Mouse (Mus musculus) thymus, postnatal 10 days (tissue): ENCODE data around the gene Eif2ak3.

Experiments
- DNase-seq, 2 experiments: peaks; one replicate each; pipeline ENCODE4 v3.0.0; 2021; ENCODE audit warnings: low spot score in 2 of 2

The Eif2ak3 gene

DNA sequence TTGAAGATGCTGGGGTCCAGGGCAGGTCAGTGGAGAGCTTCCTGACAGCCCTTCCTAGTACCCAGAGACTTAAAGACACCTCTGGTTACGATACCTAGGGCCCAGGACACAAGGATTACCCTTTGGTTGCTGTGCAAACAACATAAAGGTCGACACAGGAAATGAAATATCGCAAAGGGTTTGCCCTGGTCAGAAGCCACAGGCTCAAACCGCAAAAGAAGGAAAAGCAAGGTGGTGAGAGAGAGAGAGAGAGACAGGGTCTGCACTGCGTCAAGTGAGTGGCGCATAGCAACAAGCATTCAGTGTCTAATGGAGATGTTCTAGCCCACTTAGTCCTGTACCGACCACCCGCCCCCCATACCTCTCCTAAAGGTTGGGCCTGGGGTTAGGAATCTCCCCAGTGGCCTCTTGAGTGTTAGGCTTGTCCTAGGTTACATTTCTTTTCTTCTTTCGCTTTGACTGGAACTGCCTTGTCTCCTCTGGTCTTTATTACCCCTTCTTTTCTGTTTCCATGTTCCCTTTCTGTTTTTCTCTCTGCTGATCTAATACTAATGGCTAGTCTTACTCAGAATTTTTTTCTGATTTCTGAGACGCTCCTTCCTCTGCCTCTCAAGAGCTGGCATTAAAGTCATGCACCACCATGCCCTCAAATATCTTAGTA lies 13.0 kb upstream of the Eif2ak3 start:
- no peak for DNase-seq

DNA sequence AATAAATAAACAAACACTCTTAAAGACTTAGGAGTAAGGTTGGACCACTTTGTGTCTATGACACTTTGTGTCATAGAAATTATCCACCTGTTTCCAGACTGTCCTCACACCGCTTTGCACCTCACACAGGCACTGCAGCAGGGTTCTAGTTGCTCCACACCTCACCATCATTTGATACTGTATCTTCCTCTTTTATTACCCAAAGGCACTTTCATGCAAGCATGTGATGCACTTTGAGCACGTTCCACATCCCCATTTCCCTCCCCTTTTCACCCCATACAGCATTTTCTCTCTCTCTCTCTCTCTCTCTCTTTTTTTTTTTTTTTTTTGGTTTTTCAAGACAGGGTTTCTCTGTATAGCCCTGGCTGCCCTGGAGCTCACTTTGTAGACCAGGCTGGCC lies 7.0 kb upstream of the Eif2ak3 start:
- no peak for DNase-seq

- DNase-seq, result no peak
Measured at GRCm38 (mm10) chr6:70838532-70838931, 5.8 kb upstream of the Eif2ak3 start.

DNA sequence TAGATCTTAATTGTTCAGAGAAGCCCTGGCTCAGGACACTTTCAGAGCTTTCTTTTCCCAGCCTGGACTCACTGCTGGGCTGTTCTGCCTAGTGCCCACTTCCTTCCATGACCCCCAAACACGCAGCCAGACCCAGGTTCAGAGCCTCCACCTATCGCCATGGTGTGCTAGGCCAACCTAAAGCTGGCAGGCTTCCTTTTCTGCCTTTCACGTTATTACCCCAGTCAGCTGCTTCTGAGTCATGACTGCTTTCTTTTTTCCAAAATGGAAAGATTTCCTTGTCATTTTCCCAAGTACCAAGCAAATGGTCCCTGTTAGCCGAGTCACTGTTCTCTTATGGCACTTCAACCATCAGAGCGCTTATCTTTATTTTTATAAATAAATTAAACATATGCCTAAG lies 4.0 kb upstream of the Eif2ak3 start:
- DNase-seq, result no peak

DNA sequence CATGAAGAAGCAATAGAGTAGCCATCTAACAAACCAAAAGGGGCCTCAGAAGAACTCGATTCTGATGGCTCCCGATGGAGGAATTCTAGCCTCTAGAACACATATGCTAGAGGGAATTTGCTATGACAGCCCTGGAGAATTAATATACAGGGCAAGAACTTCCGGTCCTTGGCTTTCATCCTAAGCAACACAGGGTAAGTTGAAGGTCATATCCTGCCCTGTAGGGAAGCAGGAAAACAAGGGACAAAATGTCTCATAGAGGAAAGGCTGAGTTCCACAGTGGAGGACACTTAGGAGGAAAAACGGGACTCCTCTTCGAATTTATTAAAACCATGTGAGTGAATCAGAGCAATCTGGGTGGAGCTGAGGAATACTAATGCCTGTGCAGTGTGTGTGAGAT lies 1.3 kb upstream of the Eif2ak3 start:
- DNase-seq, result no peak

- peak; percentile 44 to 51 for DNase-seq
Measured at GRCm38 (mm10) chr6:70844896-70845646, 756 bp downstream of the Eif2ak3 start.

- DNase-seq, result no peak
Measured at GRCm38 (mm10) chr6:70847386-70847785, 3.1 kb downstream of the Eif2ak3 start.

DNA sequence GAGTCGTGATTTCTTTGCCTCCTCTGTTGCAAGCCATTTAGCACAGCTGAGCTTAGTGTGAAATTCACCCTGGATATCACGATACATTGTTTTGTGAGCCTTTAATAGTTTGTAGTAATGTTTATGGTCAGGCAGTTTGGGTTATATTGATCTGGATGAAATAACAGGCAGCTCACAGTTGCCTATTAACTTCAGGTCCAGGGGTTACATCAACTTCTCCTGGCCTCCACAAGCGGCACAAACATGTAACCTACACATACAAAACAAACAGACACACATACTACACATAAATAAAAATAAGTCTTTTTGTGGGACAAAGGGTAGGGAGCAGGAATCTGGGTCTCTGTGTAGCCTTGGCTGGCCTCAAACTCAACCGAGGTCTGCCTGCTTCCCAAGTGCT lies 9.1 kb downstream of the Eif2ak3 start:
- DNase-seq, result no peak

GRCm38 (mm10) chr6:70855529-70856309 lies 11.4 kb downstream of the Eif2ak3 start:
- DNase-seq, result no peak

- DNase-seq, result peak; percentile 31 to 37
Measured at GRCm38 (mm10) chr6:70862726-70863125, 18.4 kb downstream of the Eif2ak3 start.

GRCm38 (mm10) chr6:70864285-70864684 lies 20.0 kb downstream of the Eif2ak3 start:
- no peak for DNase-seq

GRCm38 (mm10) chr6:70866761-70867160 lies 22.4 kb downstream of the Eif2ak3 start:
- no peak for DNase-seq

GRCm38 (mm10) chr6:70867297-70867696 lies 23.0 kb downstream of the Eif2ak3 start:
- no peak for DNase-seq

- no peak for DNase-seq
Measured at GRCm38 (mm10) chr6:70871511-70871980, 27.2 kb downstream of the Eif2ak3 start.

DNA sequence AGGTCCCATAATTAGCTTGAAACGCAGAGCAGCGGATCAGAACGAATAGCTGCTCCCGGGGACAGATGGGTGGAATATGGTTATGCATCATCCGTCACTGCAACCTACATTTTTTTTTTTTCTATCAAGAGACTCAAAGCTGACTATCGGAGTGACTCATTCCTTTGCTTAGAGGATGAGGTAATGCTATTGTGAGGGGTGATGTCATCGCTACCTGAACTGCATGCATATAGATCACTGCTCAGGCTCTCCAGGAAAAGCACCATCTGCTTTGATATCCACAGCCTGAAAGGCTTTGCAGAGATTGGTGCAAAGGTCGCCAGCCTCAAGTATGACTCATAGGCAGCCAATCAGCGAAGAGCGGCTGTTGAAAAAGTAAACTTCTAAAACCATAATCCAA lies 27.8 kb downstream of the Eif2ak3 start:
- DNase-seq, result no peak

DNA sequence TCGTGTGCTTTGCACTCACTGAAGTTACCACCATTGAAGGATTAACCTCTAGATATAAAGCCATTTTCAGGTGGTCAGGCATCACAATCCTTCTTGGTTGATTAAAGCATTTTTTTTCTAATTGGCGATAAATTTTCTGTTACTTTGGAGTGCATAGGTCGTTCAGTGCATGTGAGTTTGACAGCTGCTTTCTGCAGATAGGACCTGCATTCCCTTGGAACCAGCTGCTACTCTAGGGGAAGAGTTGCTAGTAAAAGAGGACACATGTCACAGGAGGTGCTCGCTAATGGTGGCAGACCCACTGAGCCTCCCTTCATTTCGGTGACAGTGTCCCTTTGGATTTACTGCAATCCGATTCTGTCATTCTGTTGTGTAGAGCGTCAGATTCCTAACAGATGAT lies 28.3 kb downstream of the Eif2ak3 start:
- no peak for DNase-seq

DNA sequence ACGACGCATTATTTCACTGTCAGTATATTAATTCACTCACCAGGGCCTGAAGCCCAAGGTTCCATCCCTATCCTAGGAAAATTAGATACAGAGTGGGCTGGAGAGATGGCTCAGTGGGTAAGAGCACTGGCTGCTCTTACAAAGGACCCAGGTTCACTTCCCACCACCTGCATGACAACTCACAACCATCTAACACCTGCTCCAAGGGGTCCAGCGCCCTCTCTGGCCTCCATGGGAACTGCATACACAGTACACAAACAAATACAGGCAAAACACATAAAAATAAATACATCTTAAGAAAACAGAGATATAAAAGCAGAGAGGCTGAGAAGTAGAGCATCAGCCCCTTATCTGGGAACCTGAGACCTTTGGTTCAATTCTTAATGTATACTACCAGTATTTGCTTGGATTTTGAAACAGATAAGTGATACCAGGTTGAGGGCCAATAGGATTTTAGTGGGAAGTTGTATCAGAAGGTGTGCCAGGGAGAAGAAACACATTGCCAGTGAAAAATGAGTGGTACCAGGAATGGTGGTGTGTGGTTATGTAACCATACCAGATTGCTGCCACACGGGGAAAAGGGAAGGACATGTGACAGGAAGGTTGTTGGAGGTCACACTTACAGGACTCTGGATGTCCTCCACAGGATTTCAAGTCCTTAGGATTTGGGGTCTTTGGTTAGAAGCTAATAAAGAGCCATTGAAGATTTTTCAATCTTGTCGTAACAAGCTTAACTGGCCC lies 29.9 kb downstream of the Eif2ak3 start:
- DNase-seq, result no peak

DNA sequence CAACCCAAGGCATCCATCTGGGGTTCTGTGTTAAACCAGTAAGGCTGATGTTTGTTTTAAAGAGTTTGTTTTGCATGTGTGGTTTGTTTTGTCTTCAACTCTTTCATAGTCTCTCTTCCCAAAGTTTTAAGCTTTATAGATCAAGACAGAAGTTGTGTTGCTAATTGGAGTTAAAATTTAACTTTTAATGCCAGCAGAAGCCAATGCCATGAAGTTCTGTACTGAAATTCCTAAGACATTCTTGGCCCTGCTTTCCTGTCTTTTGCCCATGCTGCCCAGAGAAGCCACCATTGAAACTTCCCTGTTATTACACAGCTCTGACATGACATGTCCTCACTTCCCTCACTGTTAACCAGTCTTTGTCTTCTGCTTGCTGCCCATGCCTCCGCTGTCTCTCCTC lies 30.7 kb downstream of the Eif2ak3 start:
- DNase-seq, result no peak

- peak; percentile 63 to 83 for DNase-seq
Measured at GRCm38 (mm10) chr6:70880714-70881304, 36.5 kb downstream of the Eif2ak3 start.

DNA sequence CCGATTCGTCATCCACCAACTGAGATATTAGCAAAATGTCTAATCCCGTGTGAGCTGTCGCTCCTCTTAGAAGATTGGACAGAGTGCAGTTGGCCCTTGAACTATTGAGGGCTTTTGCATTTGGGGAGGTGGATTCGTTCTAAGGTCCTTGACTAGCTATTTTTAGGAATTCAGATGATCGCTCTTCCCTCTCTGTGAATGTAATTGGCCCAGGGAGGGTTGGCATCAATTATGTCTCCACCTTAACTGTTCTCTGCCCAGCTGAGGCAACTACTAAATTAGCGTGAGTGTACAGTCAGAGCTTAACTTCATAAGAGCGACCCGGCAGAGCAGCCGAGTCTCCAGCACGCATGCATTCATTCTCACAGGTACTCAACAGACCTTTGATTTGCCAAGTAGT lies 43.7 kb downstream of the Eif2ak3 start:
- no peak for DNase-seq

- DNase-seq, result no peak
Measured at GRCm38 (mm10) chr6:70898166-70898565, 53.9 kb downstream of the Eif2ak3 start.
